Comparison of ENCODE assay signal across 7 mouse cellular contexts in the genomic region with DNA sequence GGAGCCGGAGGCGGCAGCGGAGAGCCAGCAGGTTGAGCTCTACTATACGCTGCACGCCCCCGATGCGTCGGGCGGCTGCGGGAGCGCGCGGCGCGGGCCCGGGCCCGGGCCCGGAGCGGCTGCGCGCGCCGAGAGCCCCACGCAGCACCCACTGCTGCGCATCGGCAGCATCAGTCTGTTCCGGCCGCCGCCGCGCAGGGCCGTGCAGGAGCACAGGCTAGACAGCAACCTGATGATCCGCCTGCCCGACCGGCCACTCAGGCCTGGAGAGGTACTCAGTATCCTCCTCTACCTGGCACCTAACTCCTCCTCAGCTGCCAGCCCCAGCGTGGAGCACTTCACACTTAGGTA. TPM values are rescaled to one million over a fixed set of nuclear protein-coding genes. Genes with fewer than 3 reads are reported as not detected.
DNase-seq lines count a peak whose midpoint lies in the region; ATAC-seq and TF ChIP-seq lines count a peak whose summit lies in the region.

No protein-coding gene starts in this region.

- no peak for ATAC-seq in lung, postnatal 0 days
- ATAC-seq in forebrain, embryonic 11.5 days (replicated peaks; ENCODE audit: low FRiP score), result no peak
- ATAC-seq in stomach, embryonic 14.5 days (ENCODE audit: insufficient number of reproducible peaks, insufficient read depth, low FRiP score, low read depth), result no peak

- no peak for DNase-seq in lung, postnatal 0 days (ENCODE audit: low spot score)
- DNase-seq in lung, postnatal 36 days, result no peak
- DNase-seq in forebrain, embryonic 11.5 days (ENCODE audit: low spot score), result no peak
- no peak for DNase-seq in limb, embryonic 10.5 days (ENCODE audit: low spot score)
- no peak for DNase-seq in yolk sac, embryonic 10.5 days (ENCODE audit: low spot score)
- no peak for DNase-seq in kidney, postnatal 4 days

- 9% methylated on average over 22 of the region's 36 CpGs for WGBS in lung, postnatal 0 days
- WGBS in forebrain, embryonic 11.5 days, result 4% methylated on average over 34 of the region's 36 CpGs
- WGBS in limb, embryonic 10.5 days, result 4% methylated on average over 36 of the region's 36 CpGs
- 4% methylated on average over 27 of the region's 36 CpGs for WGBS in stomach, embryonic 14.5 days

- H3K27ac ChIP-seq in lung, postnatal 0 days (ENCODE audit: low read length), result no peak overlapping the region
- no peak overlapping the region for H3K27ac ChIP-seq in forebrain, embryonic 11.5 days (ENCODE audit: low read depth, low read length)
- no peak overlapping the region for H3K27ac ChIP-seq in limb, embryonic 10.5 days
- H3K27ac ChIP-seq in stomach, embryonic 14.5 days (ENCODE audit: low read length), result no peak overlapping the region

- peaks cover 43% of the 10 kb centered on the region for H3K27me3 ChIP-seq in lung, postnatal 0 days (replicated peaks; ENCODE audit: insufficient read depth, low read length)
- peaks cover 34% of the 10 kb centered on the region for H3K27me3 ChIP-seq in forebrain, embryonic 11.5 days (ENCODE audit: control insufficient read depth, insufficient read depth, low read length)
- H3K27me3 ChIP-seq in limb, embryonic 10.5 days (ENCODE audit: low read depth, poor library complexity, severe bottlenecking), result peaks cover 93% of the 10 kb centered on the region
- H3K27me3 ChIP-seq in stomach, embryonic 14.5 days (ENCODE audit: control insufficient read depth, insufficient read depth, low read length), result peaks cover 38% of the 10 kb centered on the region

- no peaks in the 10 kb centered on the region for H3K9me3 ChIP-seq in lung, postnatal 0 days (ENCODE audit: low read length)
- H3K9me3 ChIP-seq in forebrain, embryonic 11.5 days (ENCODE audit: control insufficient read depth, low read length), result no peaks in the 10 kb centered on the region
- no peaks in the 10 kb centered on the region for H3K9me3 ChIP-seq in limb, embryonic 10.5 days (replicated peaks)
- H3K9me3 ChIP-seq in stomach, embryonic 14.5 days (ENCODE audit: control insufficient read depth, low read depth, low read length), result no peaks in the 10 kb centered on the region

- no peak overlapping the region for H3K9ac ChIP-seq in lung, postnatal 0 days (replicated peaks; ENCODE audit: low read depth)
- H3K9ac ChIP-seq in forebrain, embryonic 11.5 days (ENCODE audit: low read length), result no peak overlapping the region; the same call in 1 of the 2 replicates
- H3K9ac ChIP-seq in stomach, embryonic 14.5 days (replicated peaks; ENCODE audit: low read depth, low read length), result no peak overlapping the region

- no peaks in the 10 kb centered on the region for H3K36me3 ChIP-seq in lung, postnatal 0 days (ENCODE audit: insufficient read depth, low read length)
- H3K36me3 ChIP-seq in forebrain, embryonic 11.5 days (ENCODE audit: control insufficient read depth, insufficient read depth, low read length), result no peaks in the 10 kb centered on the region
- H3K36me3 ChIP-seq in limb, embryonic 10.5 days, result no peaks in the 10 kb centered on the region
- H3K36me3 ChIP-seq in stomach, embryonic 14.5 days (ENCODE audit: control insufficient read depth, insufficient read depth, low read length), result no peaks in the 10 kb centered on the region

- H3K4me1 ChIP-seq in lung, postnatal 0 days (ENCODE audit: insufficient read depth, low read depth, low read length), result no peaks in the 10 kb centered on the region
- H3K4me1 ChIP-seq in forebrain, embryonic 11.5 days (replicated peaks; ENCODE audit: control insufficient read depth, insufficient read depth, low read length), result peaks cover 2% of the 10 kb centered on the region; the same call in 1 of the 2 replicates
- H3K4me1 ChIP-seq in limb, embryonic 10.5 days, result peaks cover 12% of the 10 kb centered on the region
- peaks cover 6% of the 10 kb centered on the region; the same call in 1 of the 2 replicates for H3K4me1 ChIP-seq in stomach, embryonic 14.5 days (ENCODE audit: control insufficient read depth, insufficient read depth, low read length)

- peak overlapping the region; percentile 19; the same call in 1 of the 2 replicates for H3K4me2 ChIP-seq in lung, postnatal 0 days (replicated peaks; ENCODE audit: low read depth, low read length)
- peak overlapping the region; percentile 69 for H3K4me2 ChIP-seq in forebrain, embryonic 11.5 days (ENCODE audit: low read depth, low read length, severe bottlenecking)
- peak overlapping the region; percentile 49 for H3K4me2 ChIP-seq in stomach, embryonic 14.5 days (replicated peaks; ENCODE audit: low read depth, low read length)

- no peak for TF ChIP-seq EP300 in lung, postnatal 0 days (IDR thresholded peaks at IDR 0.05)

- no peak overlapping the region; the same call in 1 of the 2 replicates for H3K4me3 ChIP-seq in lung, postnatal 0 days (ENCODE audit: low read depth, low read length)
- H3K4me3 ChIP-seq in forebrain, embryonic 11.5 days (ENCODE audit: low read depth, low read length), result peak overlapping the region; percentile 34
- H3K4me3 ChIP-seq in limb, embryonic 10.5 days, result peak overlapping the region; percentile 47
- H3K4me3 ChIP-seq in stomach, embryonic 14.5 days (ENCODE audit: low read depth, low read length), result peak overlapping the region; percentile 33

- TF ChIP-seq CTCF in lung, postnatal 0 days (IDR thresholded peaks at IDR 0.05), result no peak

RNA-seq across cellular contexts. Expression of a gene that starts 46.1 kb away (rescaled TPM):
- polyA plus RNA-seq in lung, postnatal 0 days (2015; fragmentation: Nextera tagmentation; extraction: Ambion mirVana), result 0.04 TPM in 1 of 2 replicates, not detected in the other
- polyA plus RNA-seq in forebrain, embryonic 11.5 days (2014; fragmentation: Nextera tagmentation; extraction: Ambion mirVana), result 0.55 and 0.84 TPM in 2 replicates
- polyA plus RNA-seq in limb, embryonic 10.5 days (2016; fragmentation: Nextera tagmentation; extraction: Ambion mirVana), result 0.50 and 0.55 TPM in 2 replicates
- polyA plus RNA-seq in stomach, embryonic 14.5 days (2014; fragmentation: Nextera tagmentation; extraction: Ambion mirVana), result 0.55 and 0.57 TPM in 2 replicates

Comparison
In these comparisons a context has a peak if more than half of its experiments do, and no peak if none do; other contexts are left out.
1. H3K4me2 ChIP-seq: peak in every context shown above with its lines; median percentile 69 in forebrain, embryonic 11.5 days; 49 in stomach, embryonic 14.5 days; 19 in lung, postnatal 0 days.